Mouse (Mus musculus) C2C12 (cell line): ENCODE results near the gene Ccdc171.
A peak's percentile ranks its signal among the peaks of the same experiment; 100 is the strongest.

Experiments used
- CTCF ChIP-seq: IDR thresholded peaks from one replicate; pipeline ENCODE4 v1.5.1; 2011; ENCODE audit not compliant: control insufficient read depth, insufficient read depth, insufficient read length
- MAX ChIP-seq: IDR thresholded peaks from one replicate; pipeline ENCODE4 v1.6.1; 2011; ENCODE audit warnings: mild to moderate bottlenecking, control low read depth
- MYOG ChIP-seq: IDR thresholded peaks from one replicate; pipeline ENCODE4 v1.6.1; 2011; ENCODE audit not compliant: control insufficient read depth, insufficient read length; ENCODE audit errors: extremely low read depth
- USF1 ChIP-seq: IDR thresholded peaks from one replicate; pipeline ENCODE4 v1.6.1; 2011; ENCODE audit warnings: low read depth, mild to moderate bottlenecking, control low read depth, moderate library complexity

DNA sequence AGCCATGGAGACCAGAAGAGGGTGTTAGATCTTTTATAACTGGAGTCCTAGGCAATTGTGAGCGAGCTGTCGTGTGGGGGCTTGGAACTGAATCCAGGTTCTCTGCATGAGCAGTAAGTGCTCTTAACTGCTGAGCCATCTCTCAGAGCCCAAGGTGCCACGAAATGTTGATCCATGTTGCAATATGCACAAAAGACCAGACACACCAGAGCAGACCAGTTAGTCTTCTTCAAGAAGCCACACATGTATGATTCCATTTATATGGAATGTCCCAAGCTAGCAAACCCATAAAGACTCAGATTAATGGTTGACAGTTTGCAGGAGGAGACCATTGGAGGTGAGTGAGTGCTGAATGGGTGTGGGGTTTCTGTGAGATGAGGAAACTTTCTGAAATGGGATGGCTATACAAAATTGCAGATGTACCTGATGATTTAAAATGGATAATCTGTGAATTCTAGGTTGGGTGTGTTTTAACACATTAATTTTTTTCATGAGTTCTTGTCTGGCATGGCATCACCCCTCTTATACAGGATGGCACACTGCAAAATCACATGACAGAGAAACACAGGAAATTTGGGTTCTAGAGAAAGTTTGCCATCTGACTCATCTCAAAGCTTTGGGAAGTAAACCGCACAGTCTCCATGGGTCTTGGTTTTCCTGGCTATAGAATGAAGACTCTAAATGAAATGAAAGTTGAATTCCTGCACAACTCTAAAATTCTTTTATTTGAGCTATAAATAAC lies 304.5 kb downstream of the Ccdc171 start:
- TF ChIP-seq MAX: no peak
- TF ChIP-seq CTCF: no peak
- TF ChIP-seq USF1: peak; percentile 84
- TF ChIP-seq MYOG: no peak
